Mouse (Mus musculus) ES-Bruce4 (cell line): ENCODE measurements around the gene Cenpt. TPM values are rescaled to one million over a fixed set of nuclear protein-coding genes. Genes with fewer than 3 reads are reported as not detected.
A peak's percentile ranks its signal among the peaks of the same experiment; 100 is the strongest.

Source experiments
- H3K27ac ChIP-seq: 2 replicates; pipeline ENCODE4 v1.5.1; 2012; ENCODE audit warnings: low read length, inconsistent platforms; ENCODE audit not compliant: insufficient read depth
- H3K27me3 ChIP-seq: 2 replicates; pipeline ENCODE4 v1.6.1; 2012; ENCODE audit warnings: mild to moderate bottlenecking, low read length, inconsistent platforms; ENCODE audit not compliant: control insufficient read depth, poor library complexity, insufficient read depth, severe bottlenecking
- H3K36me3 ChIP-seq: 2 replicates; pipeline ENCODE4 v1.6.1; 2012; ENCODE audit warnings: inconsistent platforms, mild to moderate bottlenecking, low read length, moderate library complexity; ENCODE audit not compliant: control insufficient read depth, poor library complexity, insufficient read depth, severe bottlenecking
- H3K4me1 ChIP-seq: one replicate; pipeline ENCODE4 v1.8.1; 2011; ENCODE audit warnings: low read length; ENCODE audit not compliant: control insufficient read depth, insufficient read depth
- H3K4me3 ChIP-seq: 2 replicates; pipeline ENCODE4 v1.5.1; 2011; ENCODE audit warnings: low read depth, mild to moderate bottlenecking, low read length
- H3K9ac ChIP-seq: 2 replicates; pipeline ENCODE4 v1.6.1; 2012; ENCODE audit warnings: low read depth, mild to moderate bottlenecking, inconsistent platforms; ENCODE audit not compliant: poor library complexity, severe bottlenecking
- H3K9me3 ChIP-seq: replicated peaks from 2 replicates; pipeline ENCODE4 v1.6.1; 2012; ENCODE audit warnings: mild to moderate bottlenecking, low read length, inconsistent platforms; ENCODE audit not compliant: control insufficient read depth, poor library complexity, insufficient read depth, severe bottlenecking
- CTCF ChIP-seq: IDR thresholded peaks from one replicate; pipeline ENCODE4 v1.8.1; 2011; ENCODE audit warnings: low read depth, low read length
- EP300 ChIP-seq: IDR thresholded peaks from 2 replicates; pipeline ENCODE4 v1.6.1; 2011; ENCODE audit warnings: low read depth, low read length; ENCODE audit not compliant: insufficient read depth
- POLR2A ChIP-seq: IDR thresholded peaks from one replicate; pipeline ENCODE4 v1.8.1; 2011; ENCODE audit warnings: low read length; ENCODE audit not compliant: insufficient read depth
- polyA plus RNA-seq: library from polyadenylated mRNA; stranded (reverse); fragments of >200 nt; gene quantifications from 2 replicates; pipeline ENCODE4 v1.2.4, GENCODE M21; 2011; ENCODE audit warnings: low read depth; ENCODE audit not compliant: missing spikeins, insufficient read depth, insufficient read length

Gene Cenpt
- 86.3 and 97.6 TPM in 2 replicates for polyA plus RNA-seq

DNA sequence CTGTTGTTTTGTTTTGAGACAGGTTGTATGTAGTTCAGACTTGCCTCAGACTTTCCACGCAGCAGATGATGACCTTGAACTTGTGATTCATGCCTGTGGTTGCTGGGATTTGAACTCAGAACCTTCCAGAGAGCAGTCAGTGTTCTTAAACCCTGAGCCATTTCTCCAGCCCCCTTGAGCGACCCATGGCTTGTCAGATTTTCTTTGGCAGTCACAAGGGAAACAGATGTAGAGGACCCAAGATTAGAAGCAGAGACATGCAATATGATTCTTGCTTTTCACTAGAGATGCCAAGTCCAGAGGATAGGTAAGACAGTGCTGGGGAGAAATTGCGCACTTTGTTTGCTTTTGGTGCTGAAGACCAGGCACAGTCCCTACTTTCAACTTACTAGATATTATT is at the start of gene Cenpt:
Cenpt (minus strand) TSS at position 101 of the 400 bp plus-strand sequence.
- H3K4me3 ChIP-seq: peak within 1 kb of the TSS; percentile 40
- peak within 1 kb of the TSS; percentile 70 for H3K27ac ChIP-seq
- peak within 1 kb of the TSS; percentile 42 for H3K9ac ChIP-seq
- peaks cover 20% of the 10 kb centered on the region for H3K36me3 ChIP-seq
- H3K4me1 ChIP-seq: no peaks in the 10 kb centered on the region
- no peak for TF ChIP-seq EP300
- no peak for TF ChIP-seq CTCF
- TF ChIP-seq POLR2A: no peak
- H3K27me3 ChIP-seq: no peaks in the 10 kb centered on the region
- no peaks in the 10 kb centered on the region for H3K9me3 ChIP-seq

DNA sequence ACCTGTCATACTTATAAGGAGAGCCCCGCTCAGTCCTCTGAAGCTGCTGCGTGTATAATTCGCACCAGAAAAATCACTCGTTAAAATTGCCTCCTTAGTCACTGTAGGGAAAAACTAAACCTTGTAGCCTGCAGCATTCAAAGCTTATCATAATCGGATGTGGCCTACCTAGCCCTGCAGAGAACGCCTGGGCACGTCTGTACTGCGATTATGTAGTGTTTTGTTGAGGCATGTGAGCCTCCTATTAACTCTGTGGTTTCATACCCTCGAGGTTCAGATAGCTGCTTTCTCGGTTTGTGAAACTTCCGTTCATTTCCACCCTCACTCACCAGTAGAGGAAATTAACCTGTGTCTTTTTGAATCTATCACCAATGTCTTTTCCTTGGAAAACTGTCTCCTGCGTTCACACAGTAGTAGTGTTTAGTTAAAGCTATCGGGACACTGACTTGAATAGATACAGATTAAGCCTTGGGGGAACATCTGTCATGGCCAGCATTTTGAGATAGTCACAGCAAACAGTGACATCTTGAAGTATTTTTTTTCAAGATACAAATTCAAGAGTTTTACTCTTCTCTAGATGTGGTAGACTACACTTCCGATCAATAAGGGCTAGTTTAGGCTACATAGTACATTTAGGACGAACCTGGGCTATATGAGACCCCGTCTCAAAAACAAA is 48.0 kb upstream of the Cenpt start:
- no peak for TF ChIP-seq EP300
- no peak for TF ChIP-seq POLR2A
- TF ChIP-seq CTCF: no peak
- Histone ChIP-seq H3K9ac (peak overlapping the region; percentile 92), H3K4me1 (no peaks in the 10 kb centered on the region), H3K27ac (no peak overlapping the region), H3K27me3 (no peaks in the 10 kb centered on the region), H3K36me3 (peaks cover 3% of the 10 kb centered on the region; the same call in 1 of the 2 replicates), H3K9me3 (no peaks in the 10 kb centered on the region), H3K4me3 (peak overlapping the region; percentile 82)

DNA sequence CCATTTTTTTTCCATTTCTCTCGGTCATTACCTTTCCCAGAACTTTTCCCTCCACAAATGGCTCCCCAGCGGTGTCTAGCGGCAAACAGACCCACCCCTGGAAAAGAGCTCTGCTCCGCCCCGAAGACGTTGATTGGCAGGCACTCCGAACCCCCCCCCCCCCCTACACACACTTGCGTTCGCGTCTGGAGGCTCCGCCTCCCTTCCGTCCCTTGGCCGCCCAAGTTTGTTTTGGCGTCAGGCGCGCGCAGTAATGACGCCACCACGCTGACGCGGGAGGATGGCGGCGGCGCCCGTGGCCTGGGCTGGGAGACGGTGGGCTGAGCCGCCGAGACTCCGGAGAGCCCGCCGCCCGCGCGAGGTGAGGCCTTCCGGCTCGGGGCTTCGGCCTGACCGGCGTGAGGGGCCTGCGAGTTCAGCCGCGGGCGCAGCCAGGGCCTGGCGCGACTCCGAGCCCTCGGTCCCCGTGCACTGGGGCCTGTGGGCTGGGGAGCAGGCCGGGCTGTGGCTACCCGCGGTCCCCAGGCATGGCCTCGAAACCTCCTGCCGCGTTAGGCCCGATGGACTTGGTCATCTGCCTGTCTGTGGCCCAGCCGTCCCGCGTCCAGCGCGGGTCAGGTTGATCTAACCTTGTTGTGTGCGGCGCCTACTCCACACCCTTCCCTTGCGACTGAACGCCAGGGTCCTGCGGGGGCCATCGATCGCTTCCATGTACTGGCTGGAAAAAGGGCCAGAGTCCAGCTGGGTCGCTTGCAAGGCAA is 47.3 kb upstream of the Cenpt start, which contains the start of gene Pskh1:
Pskh1 (plus strand) TSS at position 262 of the 761 bp plus-strand sequence.
- peak within 1 kb of the TSS; percentile 82 for H3K4me3 ChIP-seq
- no peaks in the 10 kb centered on the region for H3K27me3 ChIP-seq
- H3K9me3 ChIP-seq: no peaks in the 10 kb centered on the region
- no peak for TF ChIP-seq POLR2A
- TF ChIP-seq EP300: no peak
- TF ChIP-seq CTCF: no peak
- H3K27ac ChIP-seq: no peak within 1 kb of the TSS
- no peaks in the 10 kb centered on the region for H3K4me1 ChIP-seq
- H3K36me3 ChIP-seq: peaks cover 2% of the 10 kb centered on the region; the same call in 1 of the 2 replicates
- peak within 1 kb of the TSS; percentile 92 for H3K9ac ChIP-seq

GRCm38 (mm10) chr8:105897801-105898480 is 44.9 kb upstream of the Cenpt start:
- TF ChIP-seq CTCF (no peak), EP300 (no peak), POLR2A (no peak)
- Histone ChIP-seq H3K27ac (no peak overlapping the region), H3K9me3 (no peaks in the 10 kb centered on the region)

GRCm38 (mm10) chr8:105893339-105893738 is 40.3 kb upstream of the Cenpt start, which contains the start of gene Nrn1l:
Nrn1l (plus strand) TSS chr8:105893567.
- Histone ChIP-seq H3K4me1 (no peaks in the 10 kb centered on the region), H3K9me3 (no peaks in the 10 kb centered on the region), H3K4me3 (0 out of 2 replicates have a peak within 1 kb of the TSS, but pooled peaks have one; percentile 1), H3K27me3 (no peaks in the 10 kb centered on the region), H3K36me3 (peaks cover 30% of the 10 kb centered on the region), H3K9ac (0 out of 2 replicates have a peak within 1 kb of the TSS, but pooled peaks have one; percentile 11), H3K27ac (no peak within 1 kb of the TSS)
- TF ChIP-seq CTCF (no peak), POLR2A (no peak), EP300 (no peak)

More at GRCm38 (mm10) chr8:105897801-105898480, 44.9 kb upstream of the Cenpt start:
- Histone ChIP-seq H3K27me3 (no peaks in the 10 kb centered on the region), H3K4me1 (no peaks in the 10 kb centered on the region), H3K36me3 (no peaks in the 10 kb centered on the region), H3K9ac (no peak overlapping the region), H3K4me3 (no peak overlapping the region)
